Mouse (Mus musculus) lung, postnatal 0 days (tissue): ENCODE measurements around the gene Trub2.
A peak's percentile ranks its signal among the peaks of the same experiment; 100 is the strongest.

Experiments
- CTCF ChIP-seq: IDR thresholded peaks from 2 replicates; pipeline ENCODE4 v1.5.1; 2016; ENCODE audit warnings: antibody characterized with exemption, mild to moderate bottlenecking
- EP300 ChIP-seq: IDR thresholded peaks from 2 replicates; pipeline ENCODE4 v1.6.1; 2016; ENCODE audit warnings: antibody characterized with exemption, mild to moderate bottlenecking, control low read depth

DNA sequence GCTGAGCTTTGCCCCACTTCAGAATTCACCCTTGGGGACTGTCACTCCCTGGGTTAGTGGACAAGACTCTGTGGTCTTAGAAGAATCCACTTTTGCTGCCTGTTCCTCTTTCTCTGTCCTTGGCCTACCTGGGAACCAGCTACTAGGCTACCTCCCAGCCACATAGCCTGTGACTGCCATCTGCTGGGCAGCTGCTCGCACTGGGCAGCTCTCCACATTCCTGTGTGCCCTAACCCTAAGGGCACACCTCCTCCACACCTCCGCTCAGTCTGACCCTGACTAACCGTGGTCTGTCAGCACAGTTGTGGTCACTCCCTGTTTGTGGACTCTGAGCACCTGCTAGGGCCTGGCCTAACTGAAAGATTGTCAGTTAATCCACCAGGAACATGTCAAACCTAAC is 56.8 kb downstream of the Trub2 start:
- peak; percentile 81 for TF ChIP-seq CTCF
- TF ChIP-seq EP300, result no peak
